Mouse (Mus musculus) layer of hippocampus, postnatal 36 days (tissue): Measurements from ENCODE around the gene Fancc. TPM values are rescaled to one million over a fixed set of nuclear protein-coding genes. Genes with fewer than 3 reads are reported as not detected.

ENCODE experiments used
- DNase-seq, 2 experiments: peaks; one replicate each; pipeline ENCODE4 v3.0.0; 2022
- total RNA-seq, 2 experiments: library from RNA; stranded (reverse); gene quantifications; 2 replicates each; pipeline ENCODE4 v1.2.3; 2021

Gene Fancc
- total RNA-seq, 2 experiments from 2014 or later, result 5.8 to 5.9 TPM

DNA sequence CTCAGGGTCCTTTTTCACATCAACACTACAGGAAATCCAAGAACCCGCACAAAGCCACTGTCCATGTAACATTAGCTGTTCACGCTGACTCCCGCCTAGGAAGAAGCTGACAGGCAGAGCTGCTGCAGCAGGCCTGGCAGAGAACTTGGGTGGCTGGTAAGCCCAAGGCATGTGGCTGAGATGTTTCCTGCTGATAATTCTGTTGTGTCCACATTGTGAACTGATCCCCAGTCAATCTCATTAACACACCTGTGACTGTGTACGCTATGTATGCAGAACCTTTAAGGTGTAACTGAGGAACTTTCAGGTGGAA lies 182.5 kb downstream of the Fancc start:
- DNase-seq, result no peak

DNA sequence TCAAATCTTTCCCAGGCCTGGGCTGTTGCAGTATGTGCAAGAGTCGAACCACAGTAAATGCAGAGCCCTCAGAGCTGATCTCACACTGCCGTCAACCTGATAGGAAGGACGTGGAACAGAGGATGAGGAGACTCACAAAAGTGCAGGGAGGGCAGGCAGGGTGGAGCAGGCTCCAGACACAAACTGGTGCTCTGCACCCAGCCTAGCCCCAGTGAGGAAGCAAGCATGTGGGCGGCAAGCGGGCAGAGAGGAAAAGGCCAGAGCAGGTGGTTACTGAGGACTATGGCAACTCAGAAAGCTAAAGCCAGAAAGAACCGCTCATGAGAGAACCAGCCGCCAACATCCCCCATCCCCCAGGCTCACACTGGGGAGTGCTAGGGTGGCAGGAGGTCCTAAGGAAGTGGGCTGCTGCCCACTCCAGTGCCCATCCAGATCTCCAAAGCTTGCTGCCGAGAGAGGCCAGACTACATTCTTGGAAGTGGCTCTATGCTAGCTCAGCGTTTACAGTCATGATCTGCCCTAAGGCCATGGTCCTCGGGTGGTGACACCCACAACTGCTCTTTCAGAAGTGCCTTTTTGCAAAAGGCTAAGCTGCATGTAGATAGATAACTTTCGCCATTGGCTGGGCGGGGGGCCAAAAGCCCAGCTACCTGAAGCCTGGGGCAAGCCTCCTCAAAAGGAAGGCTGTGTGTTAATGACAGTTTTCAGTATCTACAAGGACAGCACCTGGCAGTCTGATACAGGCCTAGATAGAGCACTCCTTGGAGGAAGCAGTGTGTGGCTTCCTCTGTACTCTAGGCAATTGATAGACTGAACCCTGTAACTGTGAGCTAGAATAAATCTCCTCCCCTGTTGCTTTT lies 183.1 kb downstream of the Fancc start:
- DNase-seq, result no peak

DNA sequence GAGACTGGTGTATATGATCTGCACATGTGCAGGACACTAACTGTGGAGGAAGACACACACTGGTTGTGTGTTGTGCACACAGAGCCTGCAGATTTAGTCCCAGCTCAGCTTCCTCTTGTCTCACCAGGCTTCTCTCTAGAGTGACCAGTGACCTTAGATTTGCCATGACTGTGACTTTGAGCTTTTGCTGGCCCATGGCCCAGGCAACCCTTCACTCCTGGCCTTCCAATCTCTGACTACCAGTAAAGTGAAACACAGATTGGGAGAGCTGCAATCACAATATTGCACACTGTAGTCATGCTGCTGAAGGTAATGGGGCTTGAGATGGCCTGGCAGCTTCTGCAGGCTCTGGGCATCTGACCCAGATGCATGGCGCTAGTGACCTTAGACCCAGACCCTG lies 183.8 kb downstream of the Fancc start:
- DNase-seq, result no peak

DNA sequence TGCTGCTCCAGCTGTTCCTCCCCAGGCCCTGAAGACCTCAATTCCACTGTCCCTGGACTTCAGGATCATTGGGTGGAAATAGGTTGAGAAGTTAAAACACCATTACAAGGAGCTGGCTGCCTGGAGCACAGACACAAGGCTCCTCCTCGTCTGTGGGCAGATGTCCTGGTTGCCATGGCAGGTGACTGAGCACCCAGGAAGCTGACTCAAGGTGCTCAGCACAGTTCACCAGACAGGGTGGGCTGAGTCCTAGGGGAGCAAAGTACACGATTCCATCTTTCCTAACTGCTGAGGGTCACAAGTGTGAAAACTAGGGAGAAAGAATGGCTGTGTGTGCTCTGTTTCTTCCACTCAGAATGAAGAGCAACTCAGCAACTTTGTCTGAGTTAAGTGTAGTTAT lies 185.9 kb downstream of the Fancc start:
- no peak for DNase-seq

DNA sequence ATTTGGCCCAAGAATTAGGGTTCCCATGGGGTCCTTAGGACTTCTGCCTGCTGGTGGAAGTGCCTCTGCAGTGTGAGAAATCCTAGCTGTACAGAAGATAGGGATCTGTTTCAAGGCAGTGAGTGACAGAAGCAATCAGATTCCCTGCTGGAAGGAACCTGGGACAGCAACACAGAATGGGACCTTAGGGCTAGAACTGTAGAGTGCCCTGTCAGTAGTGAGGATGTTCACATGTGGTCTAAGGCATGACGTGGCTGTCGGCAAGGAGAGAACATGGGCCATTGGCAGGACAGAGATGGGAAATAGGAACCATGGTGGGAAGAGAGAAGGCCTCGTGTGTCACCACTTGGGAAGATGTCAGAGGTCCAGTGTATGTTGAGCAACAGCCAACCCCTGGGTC lies 187.5 kb downstream of the Fancc start:
- no peak for DNase-seq

DNA sequence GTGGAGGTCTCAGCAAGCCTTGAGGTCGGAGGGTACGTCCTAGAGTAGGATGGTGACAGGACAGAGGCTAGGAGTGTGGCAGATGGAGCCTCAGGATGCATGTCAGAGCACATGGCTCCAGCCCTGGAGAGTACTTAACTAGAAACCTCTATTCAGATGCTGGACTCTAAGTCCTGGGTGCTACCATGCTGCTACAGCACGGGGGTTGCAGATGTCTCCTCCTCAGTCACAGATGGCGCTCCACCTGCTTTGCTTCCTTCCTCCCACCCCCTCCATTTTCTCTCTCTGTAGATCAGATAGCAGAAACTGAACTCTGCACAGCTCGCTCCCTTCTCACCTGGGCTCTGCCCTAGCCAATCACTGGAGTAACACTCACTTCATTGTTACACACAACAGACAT lies 190.3 kb downstream of the Fancc start:
- peak; percentile 63 to 71 for DNase-seq

DNA sequence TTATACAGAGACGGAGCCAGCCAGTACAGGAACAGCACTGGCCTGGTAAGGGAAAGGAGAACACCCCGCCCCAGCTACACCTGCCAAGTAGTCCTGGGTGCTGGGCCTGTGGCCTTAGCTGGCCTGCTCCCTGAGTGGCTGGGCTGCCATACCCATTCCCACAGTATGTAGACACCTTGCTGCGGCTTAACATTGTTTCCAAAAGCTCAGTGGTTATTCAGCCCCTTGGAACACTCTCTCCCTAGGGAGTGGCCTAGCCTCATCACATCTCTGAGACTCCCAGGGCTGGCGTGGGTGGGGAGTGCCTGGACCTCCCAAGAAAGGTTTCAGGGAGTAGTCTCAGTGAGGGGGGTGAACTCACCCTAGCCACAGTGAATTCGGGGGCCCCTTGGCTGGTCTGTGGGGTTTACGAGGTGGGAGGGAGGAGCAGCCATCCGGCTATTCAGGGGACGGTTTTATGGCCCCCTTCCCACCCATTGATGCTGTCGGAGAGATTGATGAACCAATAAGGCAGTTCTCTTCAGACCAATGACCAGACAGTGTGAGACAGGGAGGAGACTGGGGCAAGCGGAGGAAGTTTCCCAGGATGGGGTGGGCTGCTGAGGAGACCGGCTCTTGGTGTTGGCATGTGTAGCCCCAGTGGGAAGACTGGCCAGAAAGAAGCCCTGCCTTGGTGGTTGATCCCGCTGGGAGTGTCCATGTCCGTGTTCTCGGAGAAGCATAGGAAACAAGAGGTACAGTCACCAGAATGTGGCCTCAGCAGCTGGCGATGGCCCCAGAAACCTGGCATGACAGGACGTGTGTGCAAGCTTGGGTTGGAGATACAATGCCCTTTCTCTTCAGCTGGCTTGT lies 191.7 kb downstream of the Fancc start:
- no peak for DNase-seq

DNA sequence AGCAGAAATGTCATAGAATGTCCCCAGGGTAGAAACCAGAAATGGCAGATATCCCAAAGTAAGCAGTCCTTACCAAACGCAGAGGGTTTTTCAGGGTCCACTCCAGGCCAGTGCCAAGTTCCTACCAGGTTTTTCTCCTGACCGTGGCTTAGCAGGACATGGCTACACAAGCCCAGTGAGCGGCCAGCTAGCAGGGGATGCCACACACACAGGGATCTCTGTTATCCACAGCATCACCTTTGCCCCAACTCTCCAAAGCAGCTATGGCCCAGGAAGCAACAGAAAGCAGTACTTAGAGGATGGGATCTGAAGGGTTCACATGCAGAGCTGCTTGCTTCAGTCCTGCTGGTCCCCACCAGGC lies 192.3 kb downstream of the Fancc start:
- no peak for DNase-seq

DNA sequence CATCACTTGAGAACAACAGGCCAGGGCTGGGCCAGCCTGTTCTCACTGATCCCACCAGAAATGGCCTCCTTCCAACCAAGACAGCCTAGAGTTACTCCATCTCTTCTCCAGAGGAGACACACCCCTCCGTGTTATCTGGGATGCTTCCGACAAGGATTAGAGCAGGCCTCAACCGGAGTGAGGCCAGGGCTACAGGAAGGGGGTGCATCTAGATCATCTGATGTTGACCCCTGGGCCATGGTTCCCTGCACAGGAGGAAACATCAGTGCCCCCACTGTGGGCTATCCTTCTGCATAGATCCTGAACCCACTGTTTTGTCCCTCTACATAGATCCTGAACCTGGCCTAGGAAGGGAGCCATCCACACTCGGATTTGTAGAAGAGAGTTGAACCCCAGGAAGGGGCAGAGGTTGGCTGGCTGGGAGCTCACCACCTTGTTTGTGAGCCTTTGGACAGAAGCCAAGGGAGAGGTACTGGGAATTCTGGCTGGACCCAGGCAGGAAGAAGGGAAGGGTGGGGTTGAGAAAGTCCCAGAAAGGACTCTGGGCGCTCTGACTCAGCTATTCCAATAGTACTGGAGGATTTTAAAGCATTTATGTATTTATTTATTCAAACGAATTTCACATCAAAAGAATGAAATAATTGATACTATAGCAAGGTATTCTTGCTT lies 192.8 kb downstream of the Fancc start:
- DNase-seq, result no peak

DNA sequence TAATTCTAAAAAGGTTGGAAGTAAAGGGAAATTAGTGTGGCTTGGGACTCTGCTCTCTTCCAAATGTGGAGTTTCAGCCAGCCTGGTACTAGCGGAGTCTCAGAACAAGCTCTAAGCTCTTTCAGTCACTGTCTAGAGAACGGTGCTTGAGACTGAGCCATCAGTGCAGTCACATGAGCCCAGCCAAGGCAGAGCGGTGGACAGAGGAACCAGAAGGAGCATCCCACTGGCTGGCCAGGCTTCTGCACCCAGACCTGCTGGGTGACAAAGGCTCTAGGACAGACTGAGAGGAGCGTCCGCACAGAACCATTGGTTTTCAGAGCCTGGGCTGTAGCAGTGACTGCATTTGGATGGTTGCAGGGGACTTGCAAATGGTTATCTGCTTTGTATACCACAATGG lies 194.7 kb downstream of the Fancc start:
- no peak for DNase-seq

DNA sequence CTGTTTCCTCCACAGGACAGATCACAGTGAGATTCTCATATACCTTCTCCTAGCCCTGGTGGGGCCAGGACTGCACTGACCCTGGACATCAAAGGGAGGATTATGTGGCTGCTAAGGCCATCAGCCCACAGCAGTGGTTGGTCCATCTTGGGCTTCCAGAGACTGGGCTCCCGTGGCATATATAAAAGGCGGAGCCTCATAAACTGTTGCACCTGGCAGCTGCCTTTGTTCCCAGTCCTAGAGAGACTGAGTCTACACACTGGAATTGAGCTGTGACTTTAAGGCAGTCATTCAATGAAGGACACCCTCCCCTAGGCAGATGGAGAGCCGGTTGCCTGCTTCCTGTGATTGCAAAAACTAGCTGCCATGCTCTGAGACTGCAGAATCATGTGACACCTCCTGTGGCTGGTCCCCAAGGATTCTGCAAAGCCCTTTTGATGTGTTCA lies 195.3 kb downstream of the Fancc start:
- peak; percentile 37 to 50 for DNase-seq

DNA sequence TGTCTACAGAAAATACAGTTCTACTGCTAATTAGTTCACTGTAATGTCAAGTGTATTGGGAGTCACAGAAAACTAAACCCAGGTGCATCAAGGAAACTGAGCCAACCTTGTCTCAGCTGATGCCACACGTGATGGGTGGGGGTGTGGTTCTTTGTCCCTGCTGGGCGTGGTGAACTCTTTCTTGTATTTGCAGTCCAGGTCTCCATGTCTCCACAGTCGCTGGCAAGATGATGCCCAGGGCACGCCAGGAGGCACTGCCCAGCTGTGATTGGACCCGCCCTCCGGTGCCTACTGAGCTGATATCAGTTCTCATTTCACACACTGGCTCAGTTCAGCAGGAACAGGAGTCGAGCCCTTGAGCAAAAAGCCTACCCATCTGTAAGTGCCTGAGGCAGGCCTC lies 196.1 kb downstream of the Fancc start:
- DNase-seq, result no peak

DNA sequence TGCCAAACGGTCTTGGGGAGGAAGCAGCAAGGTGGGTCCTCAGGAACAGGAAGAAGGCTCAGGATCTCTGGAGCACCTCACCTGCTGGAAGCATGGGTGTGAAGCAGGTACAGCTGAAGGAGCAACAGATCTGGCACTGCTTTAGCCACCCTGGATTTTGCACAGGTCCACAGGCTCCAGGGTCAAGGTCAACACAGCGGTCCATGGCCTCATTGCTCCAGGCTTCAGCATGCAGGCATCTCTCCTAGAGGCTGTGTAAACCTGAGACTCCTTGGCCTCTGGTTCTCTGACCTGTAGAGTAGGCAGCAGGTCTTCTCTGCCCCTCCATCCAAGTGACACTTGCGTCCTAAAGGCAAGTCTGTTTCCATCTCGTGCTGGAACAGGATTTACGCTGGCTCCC lies 198.1 kb downstream of the Fancc start:
- no peak for DNase-seq

DNA sequence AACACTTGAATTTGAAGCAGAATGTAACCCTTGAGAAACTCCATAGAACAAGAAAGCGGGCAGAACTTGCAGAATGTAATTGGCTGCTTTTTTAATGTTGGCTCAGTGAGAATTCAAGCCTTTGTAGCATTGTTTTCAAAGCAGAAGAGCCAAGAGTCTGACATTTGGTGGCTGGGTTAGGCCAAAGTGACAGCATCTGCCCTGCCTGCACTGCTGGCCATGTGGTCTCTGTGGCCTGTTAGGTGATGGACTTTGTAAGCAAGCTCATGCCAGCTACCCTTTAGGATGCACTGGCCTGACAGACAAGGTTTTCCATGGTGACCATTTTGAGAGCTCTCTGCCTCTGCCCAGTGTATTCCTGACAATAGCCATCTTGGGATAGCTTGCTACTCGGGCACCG lies 199.1 kb downstream of the Fancc start:
- DNase-seq, result no peak

DNA sequence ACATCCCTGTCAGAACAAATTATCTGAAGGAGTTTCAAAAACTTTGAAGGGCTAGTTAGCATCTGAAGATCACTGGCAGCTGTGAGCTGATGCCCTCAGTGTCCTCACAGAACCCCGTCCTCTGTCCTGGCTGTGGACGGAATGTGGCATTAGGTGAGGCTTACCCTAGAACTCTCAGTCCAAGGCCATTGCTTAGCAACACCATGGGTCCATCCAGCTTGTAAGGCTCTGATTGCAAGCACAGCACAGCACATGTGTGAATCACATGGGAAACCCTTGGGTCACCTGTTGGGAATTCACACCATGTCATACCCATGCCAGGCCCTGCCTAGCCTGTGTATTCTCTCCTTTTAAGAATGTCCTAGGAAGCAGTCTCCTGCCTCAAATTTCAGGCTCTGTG lies 200.1 kb downstream of the Fancc start:
- DNase-seq, result no peak

DNA sequence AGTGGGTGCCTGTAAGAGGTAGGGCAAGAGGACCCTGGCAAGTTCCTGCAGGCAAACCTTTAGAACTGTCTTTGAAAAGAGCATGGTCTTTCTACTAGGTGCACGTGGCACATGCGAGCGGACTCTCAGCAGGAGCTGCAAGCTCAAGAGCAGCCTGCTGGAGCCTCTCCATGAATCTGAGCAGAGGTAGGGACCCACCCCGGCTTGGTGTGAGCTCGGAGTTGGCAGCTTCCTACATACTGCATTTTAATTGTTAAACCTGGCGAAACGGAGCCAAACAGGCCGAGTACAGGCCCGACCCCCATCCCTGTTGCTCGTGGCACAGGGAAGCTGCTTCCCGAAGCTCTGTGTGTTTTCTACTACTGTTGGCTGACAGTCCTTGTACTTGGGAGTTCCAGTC lies 200.8 kb downstream of the Fancc start:
- DNase-seq, result no peak

DNA sequence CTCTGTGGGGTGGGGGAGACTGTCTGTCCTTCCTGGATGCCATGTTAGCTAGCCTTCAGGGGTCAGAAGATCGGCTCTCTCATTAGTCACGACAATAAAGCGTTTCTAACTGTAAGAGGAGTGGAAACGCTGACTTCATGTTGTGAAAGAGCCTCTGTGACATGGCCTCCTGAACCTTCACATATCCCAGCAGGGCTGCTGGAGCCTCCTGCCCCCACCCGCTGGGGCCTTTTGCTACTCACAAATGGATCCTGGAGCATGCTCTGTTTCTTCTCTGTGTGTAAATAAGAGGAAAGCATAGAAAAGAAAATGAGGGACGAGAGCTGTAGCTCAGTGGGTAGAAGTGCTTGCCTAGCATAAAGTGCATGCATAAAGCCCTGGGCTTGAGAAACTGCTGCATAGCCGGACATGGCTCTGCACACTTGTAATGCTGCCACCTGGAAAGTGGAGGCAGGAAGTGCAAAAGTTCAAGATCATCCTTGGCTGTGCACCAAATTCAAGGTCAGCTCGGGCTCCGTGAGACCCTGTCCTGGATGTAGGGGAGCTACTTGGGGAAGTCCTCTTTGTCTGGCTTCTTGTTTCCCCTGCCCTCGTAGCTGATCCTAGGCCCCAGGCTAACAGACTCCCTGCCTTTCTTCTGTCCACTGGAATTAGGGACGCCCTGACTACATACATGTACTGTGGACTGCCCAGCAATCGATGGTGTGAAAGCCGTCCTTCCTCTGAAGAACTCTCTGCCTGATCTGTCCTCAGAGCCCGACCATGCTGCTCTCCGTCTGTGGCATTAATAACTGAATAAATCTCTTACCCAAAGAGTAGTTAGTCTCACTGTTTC lies 202.5 kb downstream of the Fancc start:
- DNase-seq, result no peak

DNA sequence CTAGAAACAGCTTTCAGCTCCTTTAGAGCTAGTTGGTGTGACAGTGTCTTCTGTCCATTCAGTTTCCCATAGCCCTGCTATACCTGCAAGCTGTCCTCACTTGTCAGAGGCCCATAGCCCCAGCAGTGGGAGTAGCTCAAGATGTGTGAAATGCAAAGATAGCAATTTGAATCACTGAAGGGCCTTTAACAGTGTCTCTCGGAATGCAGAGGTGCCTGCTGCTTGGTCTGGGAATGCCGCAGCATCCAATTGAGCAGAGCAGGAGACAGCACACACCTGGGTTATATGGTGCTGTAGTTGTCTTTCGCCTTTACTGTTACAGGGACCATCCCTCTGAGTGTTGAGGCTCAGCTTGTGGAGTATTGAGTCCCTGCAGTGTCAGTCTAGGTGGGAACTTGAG lies 203.4 kb downstream of the Fancc start:
- DNase-seq, result no peak

DNA sequence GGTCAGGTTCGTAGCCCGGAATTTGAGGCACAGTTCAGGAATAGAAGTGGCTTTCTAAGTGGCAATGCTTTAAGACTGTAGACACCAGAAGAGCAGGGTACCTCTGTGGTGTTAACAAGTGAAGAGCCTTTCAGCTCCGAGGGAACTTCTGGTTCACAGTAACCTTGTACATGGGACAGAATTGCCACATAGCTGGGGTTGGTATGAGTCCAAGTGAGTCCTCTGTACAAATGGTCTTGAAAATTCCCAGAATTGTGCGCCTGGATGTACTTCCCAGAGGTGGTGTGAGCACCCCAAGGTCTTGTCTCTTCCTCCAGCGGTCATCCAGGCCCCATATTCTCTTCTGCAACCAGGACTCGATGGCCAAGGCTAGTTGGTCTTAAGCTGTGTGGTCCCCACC lies 206.1 kb downstream of the Fancc start:
- no peak for DNase-seq

DNA sequence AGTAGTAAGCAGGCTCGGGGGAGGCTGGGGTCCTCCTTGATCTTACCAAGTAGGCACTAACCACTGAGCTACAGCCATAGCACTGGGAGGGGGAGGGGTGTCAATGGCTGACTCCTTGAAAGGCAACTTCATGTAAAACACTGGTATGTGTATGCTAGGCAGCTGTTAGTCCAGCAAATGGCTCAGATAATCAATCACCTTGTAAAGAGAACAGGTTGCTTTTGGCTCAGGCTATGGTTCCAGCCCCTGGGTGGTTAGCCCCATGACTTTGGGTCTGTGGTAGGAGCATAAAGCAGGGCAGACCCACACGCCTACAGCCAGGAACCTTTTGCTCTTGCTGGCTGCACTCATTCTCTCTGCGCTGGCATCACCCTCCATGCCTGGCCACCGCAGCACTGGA lies 207.0 kb downstream of the Fancc start:
- DNase-seq, result no peak

DNA sequence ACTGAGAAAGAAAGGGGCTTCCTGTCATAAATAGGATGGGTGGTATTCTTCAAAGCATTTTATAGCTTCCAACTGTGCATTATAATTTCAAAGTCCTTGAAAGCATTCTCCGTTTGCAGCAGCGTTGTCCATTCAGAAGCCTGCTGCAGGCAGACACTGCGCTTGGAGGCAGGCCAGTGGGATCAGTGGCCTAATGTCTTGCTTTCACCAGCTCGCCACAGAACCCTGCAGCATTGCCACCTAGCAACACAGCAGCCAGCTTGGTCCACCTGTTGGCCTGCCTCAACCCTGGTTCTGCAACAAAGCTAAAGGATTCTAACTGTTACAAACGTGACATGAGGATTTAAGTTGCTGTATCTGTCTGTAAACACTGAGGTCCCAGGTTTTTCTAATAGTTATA lies 207.4 kb downstream of the Fancc start:
- no peak for DNase-seq

DNA sequence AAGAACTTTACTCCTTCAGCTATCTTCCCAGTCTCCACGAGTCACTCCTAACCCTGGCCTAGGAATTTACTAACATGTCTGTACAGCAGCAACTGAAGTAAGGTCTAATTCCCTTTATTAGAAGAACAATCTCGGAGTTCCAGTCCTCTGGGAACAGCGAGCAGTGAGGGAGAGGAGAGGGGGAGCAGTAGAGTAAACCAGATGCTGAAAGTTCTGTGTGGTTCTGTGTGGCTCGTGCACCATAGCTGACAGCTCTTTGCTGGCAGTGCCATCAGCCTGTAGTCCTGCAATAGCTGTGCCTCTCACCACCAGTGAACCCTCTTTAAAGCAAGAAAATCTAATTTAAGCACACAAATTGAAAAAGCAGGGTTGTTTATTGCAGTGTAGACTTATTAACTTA lies 207.9 kb downstream of the Fancc start:
- no peak for DNase-seq
